Mouse (Mus musculus) regulatory T cell (primary cell): ENCODE data around the gene Tra2b.
"Not testable (repeated sequence)": the region's sequence is repeated elsewhere in the genome, so short reads cannot be mapped to it uniquely, and the experiment has no call there.

Experiments used
- in situ Hi-C: fragments of 300-600 bp; cut with MboI, MseI; formaldehyde crosslinking; loops from one replicate; pipeline ENCODE4 v1.15.1; 2025; ENCODE audit warnings: high pct_unique_total_duplicates

The Tra2b gene

DNA sequence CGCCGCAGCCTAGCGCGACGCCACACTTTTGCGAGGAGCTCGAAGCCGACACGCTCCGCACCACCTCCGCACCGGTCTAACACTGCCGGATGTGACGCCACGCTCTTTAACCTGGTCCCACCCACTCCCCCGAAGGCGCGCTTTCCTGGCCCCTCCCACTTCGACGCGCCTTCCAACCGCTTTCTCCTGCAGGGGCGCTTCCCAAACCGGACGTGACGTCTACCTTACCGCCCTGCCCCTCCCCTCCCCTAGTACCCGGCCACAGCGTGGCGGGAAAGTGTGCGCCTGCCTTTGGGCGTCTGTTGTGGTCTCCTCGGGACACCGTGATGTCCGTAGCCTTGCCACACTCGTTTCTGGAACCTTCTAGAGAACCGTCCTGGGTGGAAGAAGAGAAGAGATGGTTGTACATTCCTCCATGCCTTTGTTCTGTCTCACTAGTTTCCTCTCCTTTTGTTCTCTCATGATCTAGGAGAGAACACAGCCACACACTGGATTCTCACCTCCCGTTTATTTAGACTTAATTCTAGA, at the start of gene Tra2b:
Tra2b (minus strand) TSS at position 157 of the 528 bp plus-strand sequence.
- in situ Hi-C loops = loop anchor here (25.0 kb wide), 1 partner anchor 1579 kb away; the partner anchor contains the start of gene Fam131a

DNA sequence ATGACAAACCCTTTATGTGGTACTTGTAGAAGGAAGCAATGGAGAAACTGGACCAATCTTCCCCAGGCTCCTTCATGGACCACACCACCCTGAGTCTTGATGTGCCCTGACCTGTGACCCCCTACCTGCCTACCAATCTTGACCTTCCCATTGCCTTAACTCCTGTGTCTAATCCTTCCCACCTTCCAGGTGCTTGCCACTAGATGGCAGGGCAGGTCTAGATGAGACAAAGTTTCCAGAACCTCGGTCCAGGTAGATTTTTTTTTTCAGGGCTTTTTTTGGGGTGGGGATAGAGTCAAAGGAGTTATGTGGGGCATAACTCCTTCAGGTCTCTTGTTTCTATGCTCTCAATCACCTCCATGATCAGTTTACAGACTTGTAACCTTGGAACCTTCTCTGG, 44.8 kb upstream of the Tra2b start:
- in situ Hi-C loops = loop anchor here (5.0 kb wide), 2 partner anchors 247 to 482 kb away; no protein-coding TSS in a partner anchor

DNA sequence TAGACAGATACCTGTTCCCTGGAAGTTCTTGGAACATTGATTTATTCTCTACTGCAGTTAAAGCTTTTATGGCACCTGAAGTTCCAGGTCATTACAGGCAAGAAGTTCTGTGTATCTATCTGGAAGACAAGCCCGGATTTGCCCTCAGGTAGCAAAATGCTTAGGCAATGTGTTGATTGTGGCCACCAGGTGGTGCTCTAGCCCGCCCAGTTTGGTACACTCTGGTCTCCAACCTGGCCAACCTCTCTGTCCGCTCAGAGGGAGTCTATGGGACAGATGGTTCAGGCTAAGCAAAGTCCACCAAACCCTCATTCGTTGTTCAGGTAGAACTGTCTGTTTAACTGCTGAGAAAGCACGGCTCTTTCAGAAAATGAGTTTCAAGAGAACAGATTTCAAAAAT, 36.8 kb upstream of the Tra2b start:
- in situ Hi-C loops = no loop called here

GRCm38 (mm10) chr16:22301378-22301777, 35.6 kb upstream of the Tra2b start:
- in situ Hi-C loops = no loop called here

GRCm38 (mm10) chr16:22296901-22297300, 31.1 kb upstream of the Tra2b start:
- in situ Hi-C loops = no loop called here

- in situ Hi-C loops = not testable (repeated sequence)
Measured at GRCm38 (mm10) chr16:22294812-22295211, 29.0 kb upstream of the Tra2b start.

- in situ Hi-C loops = no loop called here
Measured at GRCm38 (mm10) chr16:22293600-22293999, 27.8 kb upstream of the Tra2b start.

DNA sequence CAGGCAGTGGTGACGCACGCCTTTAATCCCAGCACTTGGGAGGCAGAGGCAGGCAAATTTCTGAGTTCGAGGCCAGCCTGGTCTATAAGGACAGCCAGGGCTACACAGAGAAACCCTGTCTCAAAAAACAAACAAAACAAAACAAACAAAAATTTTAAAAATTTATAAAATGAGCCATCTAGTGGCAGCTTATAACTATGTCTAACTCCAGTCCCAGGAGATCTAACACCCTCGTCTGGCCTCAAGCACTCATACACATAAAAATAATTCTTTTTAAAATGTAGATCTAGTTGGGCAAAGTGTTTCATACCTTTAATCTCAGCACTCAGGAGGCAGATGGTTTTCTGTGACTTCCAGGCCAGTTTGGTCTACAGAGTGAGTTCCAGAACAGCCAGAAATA, 26.6 kb upstream of the Tra2b start:
- in situ Hi-C loops = no loop called here

GRCm38 (mm10) chr16:22289643-22290042, 23.8 kb upstream of the Tra2b start:
- in situ Hi-C loops = no loop called here

DNA sequence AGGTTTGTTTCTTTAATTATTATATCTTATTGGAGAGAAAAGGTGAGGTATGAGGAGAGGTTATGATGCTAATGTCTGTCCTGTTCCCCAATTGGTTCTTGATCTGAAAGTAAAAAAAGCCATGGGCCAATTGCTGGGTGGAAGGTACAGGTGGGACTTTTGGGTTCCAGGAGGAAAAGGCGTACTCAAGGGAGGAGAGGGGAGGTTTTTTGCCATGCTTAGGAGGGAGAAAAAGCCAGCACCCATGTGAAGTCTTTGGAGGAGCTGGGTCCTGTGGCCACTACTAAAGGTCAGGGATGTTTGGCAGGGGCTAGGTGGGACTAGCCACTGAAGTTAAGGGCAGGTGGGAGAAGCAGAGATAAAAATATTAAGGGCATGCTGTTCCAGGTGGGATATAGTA, 21.2 kb upstream of the Tra2b start:
- in situ Hi-C loops = no loop called here

DNA sequence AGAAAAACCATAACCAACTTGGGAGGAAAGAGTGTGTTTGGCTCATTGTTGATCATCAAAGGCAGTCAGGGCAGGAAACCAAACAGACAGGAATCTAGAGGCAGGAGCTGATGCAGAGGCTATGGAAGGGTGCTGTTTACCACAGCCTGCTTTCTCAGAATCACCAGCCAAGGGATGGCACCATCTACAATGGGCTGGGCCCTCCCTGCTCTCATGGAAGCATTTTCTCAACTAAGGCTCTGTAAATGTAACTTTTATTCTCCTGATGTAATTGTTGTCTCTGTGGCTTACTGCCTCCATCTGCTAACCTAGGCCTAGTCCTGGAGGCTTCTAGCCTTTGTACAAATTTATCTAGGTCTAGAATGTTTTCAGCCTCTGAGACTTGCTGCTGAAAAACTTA, 10.7 kb upstream of the Tra2b start:
- in situ Hi-C loops = loop anchor here (10.0 kb wide), 1 partner anchor 1732 kb away; the partner anchor contains the start of gene Abcf3

GRCm38 (mm10) chr16:22275142-22275541, 9.3 kb upstream of the Tra2b start:
- in situ Hi-C loops = loop anchor here (10.0 kb wide), 1 partner anchor 1730 kb away; the partner anchor contains the start of gene Abcf3

GRCm38 (mm10) chr16:22270491-22270890, 4.7 kb upstream of the Tra2b start:
- in situ Hi-C loops = loop anchor here (10.0 to 25.0 kb wide), 2 partner anchors 1583 to 1726 kb away; partner anchors contain the start of genes Abcf3 and Fam131a

GRCm38 (mm10) chr16:22266384-22266783, 579 bp upstream of the Tra2b start:
- in situ Hi-C loops = loop anchor here (25.0 kb wide), 1 partner anchor 1579 kb away; the partner anchor contains the start of gene Fam131a

GRCm38 (mm10) chr16:22264962-22265848, 600 bp downstream of the Tra2b start:
- in situ Hi-C loops = loop anchor here (25.0 kb wide), 1 partner anchor 1578 kb away; the partner anchor contains the start of gene Fam131a

DNA sequence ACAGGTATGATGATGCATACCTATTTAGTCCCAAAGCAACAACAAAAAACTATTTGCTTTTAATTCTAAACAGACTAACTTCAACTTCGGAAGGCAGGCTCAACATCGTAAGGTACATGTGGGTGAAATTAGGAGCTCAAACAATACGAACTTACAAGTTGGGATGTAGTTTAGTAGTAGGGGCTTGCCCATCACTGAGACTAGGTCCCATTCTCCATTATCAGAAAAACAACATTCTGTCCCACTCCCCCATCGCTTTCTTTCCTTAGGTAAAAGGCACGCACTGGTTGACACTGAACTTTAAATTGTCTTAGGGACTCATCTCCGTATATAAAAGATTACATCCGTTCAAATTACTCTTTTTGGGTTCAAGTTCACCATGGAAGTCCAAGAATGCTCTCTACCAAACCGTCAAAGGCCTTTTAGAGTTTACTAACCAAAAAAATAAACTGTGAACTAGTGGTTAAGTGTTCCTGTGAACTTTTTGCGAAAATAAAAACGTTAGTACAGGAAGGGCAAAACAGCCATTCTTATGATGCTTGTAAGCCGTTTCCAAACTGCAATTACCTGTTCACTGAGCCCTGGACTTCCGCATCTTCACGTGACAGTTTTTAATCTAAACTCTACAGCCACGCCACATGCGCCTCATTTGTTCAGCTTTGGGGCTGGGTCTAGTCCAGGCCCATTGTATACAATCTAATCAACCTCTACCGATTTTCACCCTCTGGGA, 1.4 kb downstream of the Tra2b start:
- in situ Hi-C loops = loop anchor here (25.0 kb wide), 1 partner anchor 1577 kb away; the partner anchor contains the start of gene Fam131a

GRCm38 (mm10) chr16:22263124-22263523, 2.7 kb downstream of the Tra2b start:
- in situ Hi-C loops = loop anchor here (25.0 kb wide), 1 partner anchor 1576 kb away; the partner anchor contains the start of gene Fam131a

DNA sequence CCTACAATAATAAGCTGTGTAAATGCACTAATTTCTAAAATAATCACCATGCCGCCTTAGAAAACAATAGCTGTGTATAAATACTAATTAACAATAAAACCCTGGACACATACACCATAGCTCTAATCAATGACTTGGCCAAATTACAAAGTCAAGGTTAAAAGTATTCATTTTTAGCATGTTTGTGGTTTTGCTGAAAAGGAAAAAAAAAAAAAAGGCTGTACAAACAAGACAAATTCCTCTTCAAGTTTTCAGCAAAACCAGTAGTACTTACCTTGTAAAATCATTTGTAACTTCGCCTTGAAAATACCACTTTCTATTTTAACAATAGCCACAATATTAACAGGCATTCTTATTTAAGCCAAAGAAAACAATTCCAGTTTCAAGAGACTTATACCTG, 4.2 kb downstream of the Tra2b start:
- in situ Hi-C loops = loop anchor here (25.0 kb wide), 1 partner anchor 1574 kb away; the partner anchor contains the start of gene Fam131a

- in situ Hi-C loops = loop anchor here (25.0 kb wide), 1 partner anchor 1573 kb away; the partner anchor contains the start of gene Fam131a
Measured at GRCm38 (mm10) chr16:22260423-22261143, 5.2 kb downstream of the Tra2b start.

DNA sequence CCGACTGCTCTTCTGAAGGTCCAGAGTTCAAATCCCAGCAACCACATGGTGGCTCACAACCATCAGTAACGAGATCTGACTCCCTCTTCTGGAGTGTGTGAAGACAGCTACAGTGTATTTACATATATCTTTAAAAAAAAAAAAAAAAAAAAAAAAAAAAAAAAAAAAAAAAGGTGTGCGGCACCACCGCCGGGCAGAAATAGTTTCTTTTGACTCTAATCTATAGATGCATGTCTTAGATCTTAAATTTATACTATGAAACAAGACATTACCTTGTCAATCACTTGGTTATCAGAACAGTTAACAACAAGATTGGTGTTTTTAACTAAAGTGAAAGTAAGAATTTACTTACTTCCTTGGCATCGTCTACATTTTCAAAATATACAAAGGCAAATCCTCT, 13.6 kb downstream of the Tra2b start:
- in situ Hi-C loops = loop anchor here (25.0 kb wide), 1 partner anchor 1565 kb away; the partner anchor contains the start of gene Fam131a

DNA sequence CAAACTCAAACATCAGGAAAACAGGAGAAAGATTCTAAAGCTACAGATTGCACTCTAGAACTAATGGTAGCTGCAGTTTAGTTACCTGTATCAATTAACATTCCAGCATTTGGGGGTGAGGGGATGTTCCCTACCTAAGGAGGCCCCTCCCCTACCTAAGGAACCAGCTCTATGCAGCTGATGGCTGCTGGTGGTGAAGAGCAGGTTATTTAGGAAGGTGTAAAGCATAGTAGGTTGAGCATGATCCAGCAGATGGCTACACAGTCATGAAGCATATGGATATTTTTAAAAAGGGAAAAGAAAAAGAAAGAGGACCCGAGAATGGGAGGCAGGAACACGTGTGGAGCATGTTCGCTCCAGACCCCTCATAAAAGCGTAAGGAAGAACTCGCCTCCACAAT, 15.5 kb downstream of the Tra2b start:
- in situ Hi-C loops = loop anchor here (25.0 kb wide), 1 partner anchor 1563 kb away; the partner anchor contains the start of gene Fam131a
